8 mouse cellular contexts compared by ENCODE assay signal in genomic region chr9:69289056-69290017, GRCm38 (mm10).
DNase-seq lines count a peak whose midpoint lies in the region; ATAC-seq lines count a peak whose summit lies in the region.

No protein-coding gene starts in this region.

- peak overlapping the region; percentile 99 for H3K4me2 ChIP-seq in forebrain, embryonic 16.5 days (ENCODE audit: low read length)
- peak overlapping the region; percentile 98 for H3K4me2 ChIP-seq in neural tube, embryonic 14.5 days (ENCODE audit: low read depth, low read length)

- H3K27ac ChIP-seq in forebrain, embryonic 16.5 days (ENCODE audit: low read length): no peak overlapping the region
- H3K27ac ChIP-seq in neural tube, embryonic 14.5 days (ENCODE audit: low read depth, low read length): no peak overlapping the region

- ATAC-seq in cerebellum, adult (ENCODE audit: insufficient number of reproducible peaks, low FRiP score, low TSS enrichment): peak; percentile 86
- peak; percentile 92 for ATAC-seq in forebrain, embryonic 16.5 days
- peak; percentile 94 for ATAC-seq in neural tube, embryonic 14.5 days (ENCODE audit: low read depth)

- H3K27me3 ChIP-seq in forebrain, embryonic 16.5 days (replicated peaks; ENCODE audit: control insufficient read depth, insufficient read depth, low read length): peaks cover 26% of the 10 kb centered on the region
- peaks cover 19% of the 10 kb centered on the region for H3K27me3 ChIP-seq in neural tube, embryonic 14.5 days (ENCODE audit: control insufficient read depth, insufficient read depth, low read length)

- H3K4me3 ChIP-seq in forebrain, embryonic 16.5 days (replicated peaks; ENCODE audit: low read length): peak overlapping the region; percentile 74
- H3K4me3 ChIP-seq in neural tube, embryonic 14.5 days (ENCODE audit: low read depth, low read length): peak overlapping the region; percentile 50

- no peaks in the 10 kb centered on the region for H3K9me3 ChIP-seq in forebrain, embryonic 16.5 days (ENCODE audit: control insufficient read depth, low read length)
- H3K9me3 ChIP-seq in neural tube, embryonic 14.5 days (ENCODE audit: control insufficient read depth, low read length): no peaks in the 10 kb centered on the region

- 2% methylated on average over 48 of the region's 59 CpGs for WGBS in forebrain, embryonic 16.5 days
- WGBS in neural tube, embryonic 14.5 days: under 1% methylated on average over 57 of the region's 59 CpGs

- H3K36me3 ChIP-seq in forebrain, embryonic 16.5 days (ENCODE audit: control insufficient read depth, insufficient read depth): no peaks in the 10 kb centered on the region
- H3K36me3 ChIP-seq in neural tube, embryonic 14.5 days (ENCODE audit: control insufficient read depth, insufficient read depth, low read length): no peaks in the 10 kb centered on the region

- intact Hi-C loops in heart, postnatal 25 days (cut with DNase I): loop anchor here (10.0 kb wide), 2 partner anchors 165 to 1275 kb away; no protein-coding TSS in a partner anchor

- DNase-seq in CD4-positive, CD25-positive, alpha-beta regulatory T cell, adult 2 months (ENCODE audit: low read depth, low spot score): peak; percentile 92
- DNase-seq in heart, postnatal 25 days (ENCODE audit: low spot score): peak; percentile 86
- DNase-seq in layer of hippocampus, adult 18-20 months (ENCODE audit: low spot score in 2 of 2): peak; percentile 75 to 80
- DNase-seq in lung, adult 18-20 months: peak; percentile 94 to 95
- DNase-seq in telencephalon, adult 2 months (ENCODE audit: low read depth, low spot score): peak; percentile 43

- peak overlapping the region; percentile 66 for H3K9ac ChIP-seq in forebrain, embryonic 16.5 days (replicated peaks; ENCODE audit: low read depth, low read length)
- H3K9ac ChIP-seq in neural tube, embryonic 14.5 days (replicated peaks; ENCODE audit: low read depth, low read length): peak overlapping the region; percentile 46

- peaks cover 21% of the 10 kb centered on the region for H3K4me1 ChIP-seq in forebrain, embryonic 16.5 days (replicated peaks; ENCODE audit: control insufficient read depth, insufficient read depth, low read length)
- peaks cover 16% of the 10 kb centered on the region for H3K4me1 ChIP-seq in neural tube, embryonic 14.5 days (ENCODE audit: control insufficient read depth, insufficient read depth, low read length)

Comparison
In these comparisons a context has a peak if more than half of its experiments do, and no peak if none do; other contexts are left out.
1. DNase-seq: peak in every context shown above with its lines; median percentile 94 in lung, adult 18-20 months; 92 in CD4-positive, CD25-positive, alpha-beta regulatory T cell, adult 2 months; 86 in heart, postnatal 25 days; 78 in layer of hippocampus, adult 18-20 months; 43 in telencephalon, adult 2 months.